Mouse (Mus musculus) right cerebral cortex, postnatal 10 days (tissue): ENCODE data around the gene Tpo.

Experiments
- DNase-seq, 2 experiments: peaks; one replicate each; pipeline ENCODE4 v3.0.0; 2021; ENCODE audit warnings: low spot score in 2 of 2

Tpo gene

DNA sequence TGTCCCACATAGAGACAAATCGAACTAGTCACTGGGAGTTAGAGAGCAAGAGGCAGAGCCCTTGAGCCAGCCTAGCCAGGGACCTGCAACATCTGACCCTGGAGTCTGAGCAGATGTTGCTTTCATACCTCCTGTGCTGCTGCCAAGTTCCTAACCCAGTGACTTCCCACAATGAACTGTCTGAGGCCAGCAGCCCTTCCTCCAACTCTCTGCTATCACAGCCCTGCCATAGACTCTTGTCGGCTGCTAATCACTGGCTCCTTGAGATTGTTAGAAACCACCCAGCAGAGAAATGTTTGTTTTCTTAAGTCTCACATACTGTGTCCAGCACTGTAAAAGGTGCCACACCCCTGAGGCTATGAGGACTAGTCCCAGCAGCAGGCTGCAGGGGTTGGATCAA is 56.1 kb downstream of the Tpo start:
- no peak for DNase-seq

DNA sequence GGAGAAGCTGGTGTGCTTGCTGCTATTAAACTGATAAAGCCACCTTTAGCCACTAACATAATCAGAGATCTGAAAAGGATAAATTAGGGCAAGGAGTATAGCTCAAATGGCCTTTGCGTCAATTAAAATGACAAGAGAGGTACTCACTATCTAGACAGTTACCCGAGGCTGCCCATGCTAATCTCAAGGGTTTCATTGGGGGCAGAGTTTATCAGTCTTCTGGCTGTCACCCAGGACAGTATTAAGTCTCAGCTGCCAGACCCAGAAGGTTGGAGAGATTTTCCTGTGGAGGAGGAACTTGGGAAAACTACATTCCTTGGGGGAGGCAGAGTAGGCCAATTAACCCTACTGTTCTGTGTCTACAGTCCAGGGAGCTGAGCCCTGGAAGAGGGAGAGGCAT is 63.1 kb downstream of the Tpo start:
- DNase-seq = no peak

DNA sequence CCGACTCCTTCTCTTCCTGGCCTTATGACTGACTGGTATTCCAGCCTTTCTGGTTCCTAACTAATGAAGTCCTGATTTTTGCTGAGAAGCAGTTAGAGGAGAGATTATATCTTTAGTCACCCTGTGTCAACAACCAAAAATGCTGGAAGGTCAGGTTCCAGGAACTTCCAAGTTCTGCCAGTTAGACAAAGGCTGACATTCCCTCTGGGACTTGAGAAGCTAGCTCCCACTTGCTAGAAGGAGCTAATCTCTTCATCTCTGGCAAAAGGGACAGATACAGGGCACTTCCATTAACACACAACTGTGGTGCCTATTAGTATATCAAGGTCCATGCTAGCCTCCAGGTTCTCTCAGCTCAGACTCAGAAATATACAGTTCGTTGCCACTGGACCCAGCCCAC is 64.6 kb downstream of the Tpo start:
- no peak for DNase-seq

DNA sequence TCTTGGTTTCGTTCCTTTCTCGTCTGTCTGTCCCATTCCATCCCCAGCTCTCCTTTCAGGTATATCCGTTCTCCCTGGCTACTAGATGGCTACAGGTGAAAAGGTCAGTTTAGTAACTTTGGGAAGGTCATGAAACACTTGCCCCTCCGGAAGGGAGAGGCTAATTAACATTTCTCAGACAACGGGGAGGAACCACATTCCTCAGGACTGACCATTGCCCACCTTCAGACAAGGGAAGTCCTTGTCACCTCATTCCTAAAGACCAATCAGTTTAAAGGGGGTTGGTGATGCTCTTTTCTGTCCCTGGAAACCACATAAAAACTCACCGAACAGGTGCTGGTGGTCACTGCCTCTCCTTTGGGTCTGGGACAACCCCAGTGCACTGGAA is 70.3 kb downstream of the Tpo start:
- no peak for DNase-seq

DNA sequence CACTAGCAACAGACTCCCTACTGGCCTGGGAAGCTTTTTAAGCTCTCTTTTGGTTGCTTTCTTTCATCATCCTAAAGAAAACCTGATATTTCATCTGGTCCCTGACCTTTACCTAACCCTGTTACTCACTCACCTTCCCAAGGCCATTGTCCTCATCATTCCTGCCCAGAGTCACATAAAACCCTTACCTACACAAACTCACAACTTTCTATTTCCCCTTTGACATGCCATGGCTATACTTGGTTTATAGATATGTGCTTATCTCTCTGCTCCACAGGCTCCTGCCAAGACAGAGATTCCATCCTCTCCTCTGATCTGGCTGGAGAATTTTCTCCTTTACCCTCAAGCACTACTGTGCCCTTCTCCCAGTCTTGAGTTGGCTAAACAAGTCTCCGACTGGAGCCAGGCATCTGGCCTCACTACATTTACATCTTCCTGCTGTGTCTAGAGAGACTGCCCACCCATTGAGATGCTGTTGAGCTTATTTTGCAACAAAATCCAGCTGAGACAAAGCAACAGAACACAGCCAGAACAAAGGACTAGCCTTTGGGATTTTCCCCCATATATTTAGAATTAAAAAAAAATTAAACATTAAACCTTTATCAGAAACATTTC is 70.8 kb downstream of the Tpo start:
- no peak for DNase-seq

GRCm38 (mm10) chr12:30058044-30058443 is 74.4 kb downstream of the Tpo start:
- no peak for DNase-seq

- DNase-seq = no peak
Observed at GRCm38 (mm10) chr12:30054761-30055540, 77.5 kb downstream of the Tpo start.

GRCm38 (mm10) chr12:30050235-30050634 is 82.2 kb downstream of the Tpo start:
- peak; percentile 72 to 79 for DNase-seq

DNA sequence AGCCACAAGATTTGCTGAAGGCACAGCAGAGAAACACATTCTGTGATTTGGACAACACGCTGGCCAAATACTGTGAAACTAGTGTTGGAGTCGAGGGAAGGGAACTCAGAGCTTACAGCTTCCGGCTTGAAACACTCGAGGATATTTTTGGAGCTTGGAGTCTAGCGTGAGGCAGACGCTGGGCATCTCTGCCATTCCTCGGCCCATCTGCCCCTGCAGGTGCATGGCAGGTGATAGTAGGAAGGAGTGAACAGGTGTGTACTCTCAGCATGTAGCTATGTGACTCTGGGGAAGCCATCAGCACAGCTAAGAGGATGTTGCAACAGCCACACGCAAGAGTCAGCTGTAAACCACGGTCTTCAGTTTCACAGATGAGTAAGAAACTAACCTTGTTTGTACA is 82.6 kb downstream of the Tpo start:
- DNase-seq = peak in 1 of 2 experiments; percentile 51

- DNase-seq = no peak
Observed at GRCm38 (mm10) chr12:30048848-30049247, 83.6 kb downstream of the Tpo start.

GRCm38 (mm10) chr12:30040150-30040549 is 92.3 kb downstream of the Tpo start:
- DNase-seq = peak; percentile 65 to 67

GRCm38 (mm10) chr12:30039565-30039964 is 92.9 kb downstream of the Tpo start:
- DNase-seq = peak; percentile 69 to 76

DNA sequence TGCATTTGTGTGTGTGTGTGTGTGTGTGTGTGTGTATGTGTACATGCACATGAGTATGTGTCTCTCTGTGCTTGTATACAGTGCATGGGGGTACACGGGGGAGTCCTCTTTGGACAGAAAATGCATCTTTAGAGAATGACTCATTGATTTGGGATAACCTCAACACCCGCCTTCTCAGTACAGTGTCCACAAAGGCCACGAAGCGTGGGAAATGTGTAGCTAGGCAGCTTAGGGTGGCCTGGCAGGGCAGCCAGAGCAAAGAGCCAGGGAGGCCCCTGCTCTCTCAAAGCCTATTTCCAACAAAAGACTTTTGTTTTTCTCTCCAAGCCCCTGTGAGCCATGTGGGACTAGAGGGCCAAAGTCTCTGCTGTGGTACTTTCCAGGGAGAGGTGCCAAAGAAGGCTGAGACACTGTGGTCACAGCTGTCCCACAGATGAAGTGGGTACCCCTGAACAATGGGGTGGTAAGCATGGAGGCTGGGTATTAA is 95.8 kb downstream of the Tpo start:
- DNase-seq = peak; percentile 57 to 73

DNA sequence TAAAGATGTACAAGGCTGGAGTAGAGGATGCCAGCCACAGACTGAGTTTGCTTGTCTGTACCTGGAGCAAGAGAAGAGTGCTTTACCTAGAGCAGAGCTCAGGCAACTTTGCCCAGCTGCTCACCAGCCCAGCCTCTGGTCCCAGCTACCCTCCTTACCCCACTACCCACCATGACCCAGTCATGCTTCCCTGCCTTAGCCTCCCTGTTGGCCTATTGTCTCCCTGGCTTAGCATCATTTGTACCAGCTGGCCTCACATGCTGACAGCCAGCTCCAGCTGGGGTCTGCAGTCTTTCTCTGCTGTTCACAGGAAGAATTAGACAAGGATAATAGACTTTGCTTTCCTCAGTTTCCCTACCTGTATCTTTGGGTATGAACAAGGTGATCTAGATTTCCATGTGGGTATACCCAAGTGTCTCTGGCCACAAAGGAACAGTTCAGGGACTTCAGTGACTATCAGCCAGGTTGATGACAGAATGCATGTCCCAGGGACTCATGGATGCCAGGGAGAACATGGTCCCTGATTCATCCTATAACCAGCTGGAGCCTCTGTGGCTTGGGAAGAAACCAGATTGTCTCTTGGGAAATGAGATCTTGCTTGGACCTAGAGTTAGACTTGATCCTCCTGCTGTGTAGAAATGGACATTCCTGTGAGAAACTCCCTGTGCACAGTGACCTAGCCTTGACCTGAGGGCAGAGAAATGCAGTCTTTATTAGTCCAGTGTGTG is 96.4 kb downstream of the Tpo start:
- DNase-seq = peak; percentile 12 to 19

GRCm38 (mm10) chr12:30035406-30035805 is 97.0 kb downstream of the Tpo start:
- DNase-seq = peak; percentile 10 to 23

GRCm38 (mm10) chr12:30034681-30035080 is 97.7 kb downstream of the Tpo start:
- peak in 1 of 2 experiments; percentile 17 for DNase-seq

DNA sequence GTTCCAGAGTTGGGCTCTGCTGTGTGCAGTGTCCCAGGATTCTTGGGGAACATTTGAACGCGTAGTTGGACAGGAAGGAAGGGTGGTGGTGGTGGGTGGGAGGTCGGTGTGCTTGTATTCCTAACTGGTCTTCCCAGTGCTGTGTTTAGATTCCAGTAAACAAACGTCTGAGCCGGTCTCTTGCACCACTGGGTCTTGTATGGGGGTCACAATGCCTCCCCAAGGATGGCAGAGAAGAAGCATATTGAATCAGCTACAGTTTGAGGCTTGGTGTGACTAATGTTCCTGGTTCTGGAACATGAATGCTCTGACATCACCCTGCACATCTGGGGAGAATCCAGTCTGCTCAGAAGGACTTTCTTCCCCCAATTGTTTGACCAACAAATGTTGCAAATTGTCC is 101.9 kb downstream of the Tpo start:
- peak in 1 of 2 experiments; percentile 15 for DNase-seq

- DNase-seq = peak in 1 of 2 experiments; percentile 14
Observed at GRCm38 (mm10) chr12:30029111-30029510, 103.3 kb downstream of the Tpo start.

DNA sequence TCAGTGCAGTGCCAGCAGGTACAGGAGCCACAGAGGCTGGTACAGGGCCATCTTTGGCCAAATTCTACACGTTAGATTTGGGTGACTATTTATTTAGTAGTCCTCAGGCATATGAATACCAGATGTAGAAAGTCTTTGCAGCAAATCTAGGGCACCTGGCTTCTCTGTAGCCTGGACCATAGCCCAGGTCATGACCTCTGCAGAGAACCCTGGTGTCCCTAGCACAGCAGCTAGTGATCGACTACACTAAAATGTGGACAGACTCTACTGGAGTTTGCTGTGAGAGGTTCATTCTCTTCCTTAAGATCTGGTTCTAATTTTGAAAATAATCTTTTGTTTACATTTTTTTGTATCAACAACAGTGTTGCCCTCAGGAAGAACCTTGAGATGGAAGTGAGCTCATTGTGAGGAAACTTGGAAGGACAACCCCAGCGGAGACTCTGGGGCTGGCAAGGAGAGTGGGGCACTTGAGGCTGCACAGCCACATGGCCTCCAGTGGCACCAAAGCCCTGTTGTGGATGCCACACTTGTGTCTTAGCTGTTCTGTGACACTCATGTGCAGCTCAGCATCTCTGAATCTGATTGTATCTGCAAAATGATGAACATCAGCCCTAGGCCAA is 104.6 kb downstream of the Tpo start:
- peak in 1 of 2 experiments; percentile 16 for DNase-seq

DNA sequence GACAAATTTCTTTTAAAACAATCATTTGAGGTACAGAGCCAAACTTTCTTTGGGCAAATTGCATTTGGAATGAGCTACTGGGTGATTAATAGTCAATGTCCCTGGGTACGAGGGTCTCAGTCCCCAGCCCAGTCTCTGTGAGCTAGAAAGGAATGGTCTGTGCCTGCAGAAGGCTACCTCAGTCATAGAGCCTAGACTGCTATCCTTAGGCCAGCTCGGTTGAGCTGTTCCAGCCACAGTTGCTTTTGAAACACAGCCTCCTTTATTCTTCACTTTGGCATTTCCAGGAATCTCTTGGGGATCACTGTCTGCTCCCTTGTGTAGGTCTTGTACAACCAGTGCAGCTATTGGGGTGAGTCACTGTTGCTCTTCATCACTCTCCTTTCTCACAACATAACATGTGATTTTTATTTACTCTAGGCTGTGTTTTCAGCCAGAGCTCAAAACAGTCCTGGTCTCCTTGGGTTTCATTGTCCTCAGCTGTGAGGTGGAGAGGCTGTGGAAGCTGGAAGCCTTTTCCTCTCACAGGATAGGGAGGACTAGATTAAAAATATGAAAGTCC is 108.1 kb downstream of the Tpo start:
- no peak for DNase-seq

DNA sequence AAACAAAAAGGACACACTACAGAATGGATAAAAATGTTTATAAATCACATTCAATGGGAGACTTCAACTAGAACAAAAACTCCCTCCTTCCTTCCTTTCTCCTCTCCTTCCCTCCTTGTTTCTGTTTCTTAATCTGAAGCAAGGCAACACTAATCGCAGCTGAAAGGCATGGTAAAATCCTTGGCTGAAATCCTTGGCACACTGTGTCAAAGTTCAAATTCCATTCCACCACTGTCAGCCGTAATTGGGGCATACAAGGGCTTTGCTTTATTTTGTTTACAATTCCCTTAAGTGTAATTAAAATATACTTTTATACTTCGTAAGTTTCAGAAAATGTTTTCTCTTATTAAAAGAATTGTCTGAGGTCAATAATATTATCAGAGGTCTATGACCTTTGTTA is 108.9 kb downstream of the Tpo start:
- no peak for DNase-seq

DNA sequence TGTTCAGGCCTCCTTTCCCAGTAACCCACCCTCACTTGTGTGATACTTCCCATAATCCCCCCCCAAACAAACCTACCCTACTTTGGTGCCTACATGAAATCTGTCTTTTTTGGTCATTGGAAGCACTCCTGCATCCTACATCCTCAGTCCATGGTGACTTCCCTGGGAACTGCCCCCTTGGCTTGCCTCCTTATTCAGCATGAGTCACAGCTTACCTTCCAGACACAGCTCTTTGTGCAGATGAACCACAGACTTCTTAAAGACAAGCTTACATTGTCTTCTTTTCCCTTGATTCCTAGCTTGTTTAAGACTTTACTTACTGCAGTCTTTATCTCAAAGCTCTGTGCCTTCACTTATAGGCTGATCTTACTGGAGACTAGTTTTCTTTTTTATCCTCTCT is 112.0 kb downstream of the Tpo start:
- no peak for DNase-seq
